Mouse (Mus musculus): ENCODE measurements at regions not wholly inside any gene's neighbourhood (a gene's known extent, or its start where the extent isn't known, plus 50 kb on each side); places are given as distances from the start of the nearest gene placed in this dataset.

GRCm38 (mm10) chr4:148384251-148385230 is 60.0 kb downstream of the Ubiad1 start:
- DNase-seq = no peak

DNA sequence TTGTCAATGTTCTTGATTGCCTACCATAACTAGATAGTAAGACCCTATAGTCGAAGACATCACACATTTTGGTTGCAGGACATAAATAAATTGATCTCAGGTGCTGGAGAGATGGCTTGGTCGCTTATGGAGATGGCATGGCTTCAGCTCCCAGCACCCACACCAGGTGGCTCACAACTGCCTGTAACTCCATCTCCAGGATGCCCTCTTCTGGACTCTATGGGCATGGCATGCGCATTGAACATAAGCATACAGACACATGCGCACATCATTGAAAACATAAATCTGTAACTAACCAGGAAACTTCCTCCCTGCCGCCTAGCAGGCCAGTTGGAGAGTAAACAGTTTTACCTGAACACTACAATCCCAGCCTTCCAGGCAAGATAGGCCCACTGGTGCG is 64.0 kb downstream of the Ubiad1 start:
- no peak for DNase-seq

- no peak for DNase-seq
These were observed 66.1 kb downstream of the Ubiad1 start for GRCm38 (mm10) chr4:148378491-148378890.

DNA sequence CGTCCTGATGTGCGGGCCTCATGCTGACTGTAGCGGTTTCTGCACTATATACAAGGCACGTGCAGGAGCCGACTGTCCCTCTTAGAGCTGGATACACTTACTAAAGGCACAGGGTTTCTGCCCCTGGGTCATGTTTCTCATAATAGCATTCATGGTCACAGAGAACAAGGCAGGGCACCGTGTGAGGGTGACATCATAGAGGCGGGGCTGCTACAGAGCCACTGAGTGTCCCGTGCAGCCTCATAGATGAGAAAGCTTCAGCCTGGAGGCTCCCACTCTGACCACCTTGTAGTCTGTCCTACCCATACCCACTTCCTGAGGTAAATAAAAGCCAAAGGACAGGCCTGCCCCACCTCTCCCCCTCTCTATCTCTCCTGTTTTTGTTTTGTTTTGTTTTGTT is 67.2 kb downstream of the Ubiad1 start:
- no peak for DNase-seq

GRCm38 (mm10) chr4:148376439-148376838 is 68.1 kb downstream of the Ubiad1 start:
- DNase-seq = no peak

DNA sequence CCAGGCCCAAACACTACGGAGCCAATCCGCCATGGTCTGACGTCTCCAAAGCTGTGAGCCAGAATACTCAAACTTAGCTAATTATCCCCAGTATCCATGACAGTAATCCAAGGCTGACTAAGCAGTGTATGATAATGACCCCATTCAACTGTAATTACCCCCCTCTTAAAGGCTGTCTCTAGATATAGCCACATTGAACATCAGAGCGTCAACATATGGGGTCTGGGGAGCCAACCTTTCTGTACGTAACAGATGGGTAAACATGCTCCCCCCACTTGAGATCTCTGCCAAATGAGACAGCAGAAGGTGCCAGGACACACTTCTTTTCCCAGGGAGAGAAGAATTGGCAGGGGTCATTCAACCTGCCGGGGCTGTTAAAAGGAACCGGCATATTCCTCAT is 73.1 kb downstream of the Ubiad1 start:
- DNase-seq = no peak

DNA sequence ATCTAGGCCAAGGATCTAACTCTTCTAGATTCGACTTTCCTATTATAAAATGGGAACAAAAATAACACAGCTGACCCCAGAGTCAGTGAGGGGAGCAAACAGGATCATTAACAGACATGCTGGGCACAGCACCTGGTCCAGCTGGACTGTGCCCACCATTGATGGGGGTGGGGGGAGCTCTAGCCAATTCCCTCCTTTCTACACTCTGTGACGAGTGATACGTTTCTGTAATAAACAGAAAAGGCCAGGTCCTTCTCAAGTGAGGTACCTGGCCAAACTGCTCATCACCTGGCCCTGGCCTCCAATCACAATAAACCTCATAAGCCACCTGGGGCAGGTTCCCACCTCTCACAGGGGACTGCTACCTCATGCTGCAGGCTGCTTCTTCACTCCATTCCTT is 76.9 kb downstream of the Ubiad1 start:
- no peak for DNase-seq

DNA sequence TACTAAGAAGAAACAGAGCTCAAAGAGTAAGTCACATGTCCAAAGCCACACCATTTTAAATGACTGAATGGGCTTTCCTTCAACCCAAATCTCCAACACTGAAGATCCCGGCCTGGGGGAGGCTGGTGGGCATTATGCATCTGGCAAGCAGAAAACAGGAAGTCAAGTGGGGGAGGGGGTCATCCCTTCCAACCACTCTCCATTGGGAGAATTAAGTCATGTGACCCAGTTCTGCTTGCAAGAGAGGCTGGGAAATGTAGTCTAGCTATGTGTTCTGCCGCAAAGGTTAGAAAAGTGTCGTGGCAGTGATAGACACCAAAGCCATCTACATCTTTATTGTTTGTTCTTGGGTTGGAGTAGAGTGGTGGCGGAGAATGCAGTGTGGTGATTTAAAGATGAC is 78.0 kb upstream of the Disp3 start:
- DNase-seq = no peak

DNA sequence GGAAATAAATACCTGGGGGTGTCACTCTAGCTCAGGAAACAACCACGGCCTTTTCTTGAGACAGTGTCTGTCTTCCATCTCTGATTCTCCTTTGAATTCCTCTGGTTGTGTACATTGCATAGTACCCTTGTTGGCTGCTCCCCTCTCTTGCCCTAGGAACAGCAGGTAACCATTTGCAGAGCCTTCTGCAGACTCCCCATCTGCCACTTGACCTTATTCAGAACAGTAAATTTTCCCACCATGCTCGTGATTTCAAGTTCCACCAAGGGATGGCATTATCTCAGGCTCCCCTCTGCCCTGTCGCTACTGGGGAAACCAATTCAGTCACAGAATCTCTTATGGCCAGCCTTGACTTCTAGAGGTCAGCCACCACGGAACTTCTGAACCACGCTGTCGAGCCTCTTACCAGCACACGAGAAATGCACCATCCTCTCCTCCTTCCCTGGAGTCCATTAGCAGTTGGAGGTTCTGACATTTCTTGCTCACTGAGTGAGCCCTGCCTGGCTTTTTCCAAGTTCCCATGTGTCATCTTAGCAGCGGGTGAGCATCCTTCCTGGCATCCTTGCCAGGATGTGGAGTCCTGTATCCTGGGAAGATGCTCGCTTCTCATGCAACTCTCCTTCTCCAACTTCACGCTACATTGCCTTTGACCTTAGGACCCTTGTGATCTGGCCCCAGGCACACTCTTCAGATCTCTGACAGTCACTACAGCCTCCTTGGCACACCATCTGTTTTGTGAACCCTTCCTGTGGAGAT is 75.8 kb upstream of the Disp3 start:
- DNase-seq = no peak

- DNase-seq = no peak
These were observed 73.2 kb upstream of the Disp3 start for GRCm38 (mm10) chr4:148360931-148361330.

DNA sequence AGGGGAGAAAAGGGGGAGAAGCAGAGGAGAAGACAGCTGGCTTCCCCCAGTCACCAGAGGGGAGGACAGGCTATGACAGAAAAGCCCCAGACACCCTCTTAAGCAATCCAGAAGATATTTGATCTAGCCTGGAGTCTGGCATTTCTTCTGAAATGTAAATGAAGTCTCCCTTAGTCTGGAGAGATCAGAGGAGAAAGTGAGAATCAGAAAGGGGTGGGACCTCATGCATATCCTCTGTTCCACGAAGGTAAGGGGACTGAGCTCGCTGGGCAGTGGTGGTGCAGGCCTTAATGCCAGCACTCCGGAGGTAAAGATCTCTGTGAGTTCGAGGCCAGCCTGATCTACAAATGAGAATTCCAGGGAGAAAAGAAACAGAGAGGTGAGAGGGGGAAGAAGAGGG is 70.6 kb upstream of the Disp3 start:
- DNase-seq = no peak

DNA sequence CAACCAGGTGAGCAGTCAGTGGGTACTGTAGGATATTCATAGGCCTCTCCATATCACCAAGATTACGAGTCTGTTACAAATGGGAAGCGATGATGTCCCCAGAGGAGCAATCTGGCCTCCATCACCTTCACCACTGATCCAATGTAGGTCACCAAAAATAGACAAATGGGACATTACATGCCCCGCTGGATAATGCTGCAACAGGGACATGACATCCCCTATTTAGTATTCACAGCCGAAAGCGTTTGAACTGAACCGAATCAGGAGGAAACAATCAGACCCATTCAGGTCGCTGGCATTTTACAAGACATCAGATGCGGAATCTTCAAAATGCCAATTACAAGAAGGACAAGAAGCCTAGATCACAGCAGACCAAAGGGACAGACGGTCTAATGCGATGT is 69.5 kb upstream of the Disp3 start:
- no peak for DNase-seq

DNA sequence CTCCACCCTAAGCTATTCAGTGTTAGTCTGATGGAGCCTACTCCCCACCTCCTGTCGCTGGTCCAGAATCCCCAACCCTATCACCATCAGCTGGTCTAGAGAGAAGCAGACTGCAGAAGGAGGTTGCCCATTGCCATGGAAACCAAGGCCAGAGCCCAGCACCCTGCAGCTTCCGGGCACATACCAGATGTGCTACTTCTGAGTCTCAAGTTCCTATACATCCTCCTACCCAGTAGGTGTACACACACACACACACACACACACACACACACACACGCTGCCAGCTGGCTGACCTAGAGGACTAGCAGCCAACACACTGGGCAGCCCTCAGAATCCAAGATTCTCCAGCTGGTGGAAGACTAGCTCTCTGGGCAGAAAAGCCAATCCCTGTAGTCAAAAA is 68.9 kb upstream of the Disp3 start:
- no peak for DNase-seq

DNA sequence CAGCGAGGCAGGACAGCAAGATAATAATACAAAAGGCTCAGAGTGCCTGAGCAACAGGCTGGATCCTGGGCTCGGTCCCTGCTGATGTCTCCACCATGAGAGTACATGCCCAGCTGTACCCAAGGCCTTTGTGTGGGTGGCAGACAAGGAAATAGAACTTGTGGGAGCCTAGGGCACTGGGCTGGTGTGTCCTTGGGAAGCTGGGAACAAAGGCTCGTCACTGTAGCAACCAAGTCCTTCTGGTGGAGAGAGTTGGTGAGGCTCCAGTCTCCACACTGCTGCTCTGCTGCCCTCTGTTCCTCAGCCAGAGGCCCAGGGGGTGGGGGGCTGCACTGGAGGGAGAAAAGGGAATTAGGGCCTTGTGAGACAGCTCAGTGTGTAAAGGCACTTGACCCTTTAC is 66.2 kb upstream of the Disp3 start:
- DNase-seq = no peak

- DNase-seq = peak in 1 of 2 experiments; percentile 16
These were observed 64.9 kb upstream of the Disp3 start for GRCm38 (mm10) chr4:148352690-148353089.

- DNase-seq = no peak
These were observed 53.9 kb upstream of the Disp3 start for GRCm38 (mm10) chr4:148341531-148342157.

- DNase-seq = no peak
These were observed 52.6 kb upstream of the Disp3 start for GRCm38 (mm10) chr4:148340342-148340741.

- DNase-seq = no peak
These were observed 50.4 kb upstream of the Disp3 start for GRCm38 (mm10) chr4:148337890-148338880.

Data from B cell, adult 2 months (primary cell).